In the genomic region with DNA sequence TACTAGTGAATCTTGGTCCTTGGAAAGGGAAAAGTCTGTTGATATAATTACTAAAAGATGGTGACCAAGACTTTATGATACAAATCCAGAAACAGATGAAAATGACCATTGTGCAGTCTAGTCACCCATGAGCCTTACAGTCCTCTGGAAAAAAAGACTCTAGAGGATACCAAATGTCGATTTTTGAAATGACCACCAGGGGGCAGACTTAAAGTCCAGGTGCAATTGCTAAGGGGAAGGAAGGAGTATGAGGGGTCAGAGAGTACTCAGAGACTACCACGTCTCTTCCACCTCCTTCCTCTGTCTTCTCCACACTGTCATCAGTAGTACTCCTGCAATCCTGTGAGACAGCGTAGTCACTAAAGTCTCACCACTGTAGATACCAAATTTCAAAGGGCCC, we compare ENCODE assay signal across 9 mouse cellular contexts.
DNase-seq lines count a peak whose midpoint lies in the region; ATAC-seq and TF ChIP-seq lines count a peak whose summit lies in the region.
"Had no signal": no experiment of that assay in that cellular context is flagged by ENCODE, and none has a peak within 500 bp of the region (broad histone marks: within the 10 kb centered on the region; RNA-seq: fewer than 3 reads in every experiment).

No protein-coding gene starts in this region.

- no peaks in the 10 kb centered on the region for H3K9me3 ChIP-seq in midbrain, postnatal 0 days (ENCODE audit: low read length)
- H3K9me3 ChIP-seq in midbrain, embryonic 16.5 days (replicated peaks; ENCODE audit: control insufficient read depth, low read length, poor library complexity, severe bottlenecking) = no peaks in the 10 kb centered on the region
- H3K9me3 ChIP-seq in forebrain, embryonic 13.5 days (replicated peaks) = no peaks in the 10 kb centered on the region
- H3K9me3 ChIP-seq: heart, embryonic 15.5 days had no signal

- H3K27me3 ChIP-seq in midbrain, postnatal 0 days (ENCODE audit: insufficient read depth, low read length) = no peaks in the 10 kb centered on the region
- no peaks in the 10 kb centered on the region for H3K27me3 ChIP-seq in midbrain, embryonic 16.5 days (ENCODE audit: control insufficient read depth, insufficient read depth, low read depth, low read length)
- H3K27me3 ChIP-seq in forebrain, embryonic 13.5 days = no peaks in the 10 kb centered on the region
- H3K27me3 ChIP-seq: heart, embryonic 15.5 days had no signal

- no peak overlapping the region for H3K4me2 ChIP-seq in midbrain, postnatal 0 days (ENCODE audit: low read depth, low read length, poor library complexity, severe bottlenecking)
- H3K4me2 ChIP-seq in midbrain, embryonic 16.5 days (ENCODE audit: low read length) = no peak overlapping the region
- H3K4me2 ChIP-seq in forebrain, embryonic 13.5 days = no peak overlapping the region
- H3K4me2 ChIP-seq: heart, embryonic 15.5 days had no signal

- no peak overlapping the region for H3K9ac ChIP-seq in midbrain, postnatal 0 days (replicated peaks; ENCODE audit: low read length, poor library complexity, severe bottlenecking)
- H3K9ac ChIP-seq in midbrain, embryonic 16.5 days (ENCODE audit: low read depth, low read length) = no peak overlapping the region
- H3K9ac ChIP-seq in forebrain, embryonic 13.5 days = no peak overlapping the region
- H3K9ac ChIP-seq: heart, embryonic 15.5 days had no signal

- no peaks in the 10 kb centered on the region for H3K36me3 ChIP-seq in midbrain, postnatal 0 days (ENCODE audit: insufficient read depth, low read length)
- no peaks in the 10 kb centered on the region for H3K36me3 ChIP-seq in midbrain, embryonic 16.5 days (ENCODE audit: control insufficient read depth, insufficient read depth, low read length)
- H3K36me3 ChIP-seq in forebrain, embryonic 13.5 days (ENCODE audit: poor library complexity, severe bottlenecking) = no peaks in the 10 kb centered on the region
- H3K36me3 ChIP-seq: heart, embryonic 15.5 days had no signal

- H3K4me1 ChIP-seq in midbrain, postnatal 0 days (ENCODE audit: insufficient read depth, low read length) = no peaks in the 10 kb centered on the region
- no peaks in the 10 kb centered on the region for H3K4me1 ChIP-seq in midbrain, embryonic 16.5 days (ENCODE audit: control insufficient read depth, insufficient read depth, low read length)
- H3K4me1 ChIP-seq in forebrain, embryonic 13.5 days = no peaks in the 10 kb centered on the region

- 55% methylated on average over 3 of the region's 3 CpGs for WGBS in midbrain, postnatal 0 days
- 47% methylated on average over 3 of the region's 3 CpGs for WGBS in midbrain, embryonic 16.5 days
- 48% methylated on average over 3 of the region's 3 CpGs for WGBS in forebrain, embryonic 13.5 days

- peak; percentile 72 for DNase-seq in heart, adult 11 months
- DNase-seq in heart, adult 9 months (ENCODE audit: low spot score in 2 of 2) = no peak
- peak; percentile 8 for DNase-seq in midbrain, postnatal 0 days (ENCODE audit: low spot score)
- DNase-seq in embryo, embryonic 10 days (ENCODE audit: low spot score) = peak; percentile 37
- DNase-seq in testis, postnatal 10 days (ENCODE audit: low spot score) = peak; percentile 53
- no peak for DNase-seq in urinary bladder, adult 18-20 months (ENCODE audit: low spot score in 2 of 2)

- no peak for ATAC-seq in midbrain, postnatal 0 days (ENCODE audit: low FRiP score)
- ATAC-seq in midbrain, embryonic 16.5 days = no peak
- ATAC-seq in forebrain, embryonic 13.5 days = no peak

- no peak overlapping the region for H3K27ac ChIP-seq in midbrain, postnatal 0 days (ENCODE audit: low read depth, low read length)
- H3K27ac ChIP-seq in midbrain, embryonic 16.5 days (ENCODE audit: low read length) = no peak overlapping the region
- H3K27ac ChIP-seq in forebrain, embryonic 13.5 days = no peak overlapping the region
- H3K27ac ChIP-seq: heart, embryonic 15.5 days had no signal

- no peak overlapping the region for H3K4me3 ChIP-seq in midbrain, postnatal 0 days (ENCODE audit: low read depth, low read length)
- H3K4me3 ChIP-seq in midbrain, embryonic 16.5 days (ENCODE audit: low read depth, low read length) = no peak overlapping the region
- H3K4me3 ChIP-seq in forebrain, embryonic 13.5 days = no peak overlapping the region
- H3K4me3 ChIP-seq: heart, embryonic 15.5 days had no signal

- TF ChIP-seq CTCF in midbrain, postnatal 0 days (IDR thresholded peaks at IDR 0.05) = peak; percentile 52

Comparison
In these comparisons a context has a peak if more than half of its experiments do, and no peak if none do; other contexts are left out.
1. DNase-seq: peak in heart, adult 11 months (single experiment), midbrain, postnatal 0 days (single experiment), embryo, embryonic 10 days (single experiment) and testis, postnatal 10 days (single experiment); none in heart, adult 9 months (0 of 2) and urinary bladder, adult 18-20 months (0 of 2).